Mouse (Mus musculus) layer of hippocampus, postnatal 25 days (tissue): ENCODE data around the gene Ghrl. TPM values are rescaled to one million over a fixed set of nuclear protein-coding genes. Genes with fewer than 3 reads are reported as not detected.
"Not testable (repeated sequence)": the region's sequence is repeated elsewhere in the genome, so short reads cannot be mapped to it uniquely, and the experiment has no call there.

Experiments used
- DNase-seq, 2 experiments: peaks; one replicate each; pipeline ENCODE4 v3.0.0; 2022; ENCODE audit warnings: mixed read lengths in 2 of 2, low spot score in 1 of 2; ENCODE audit errors: extremely low spot score in 1 of 2
- microRNA-seq, 2 experiments: library from miRNA; unstranded; fragments of <30 nt; microRNA quantifications; one replicate each; pipeline ENCODE4 v1.2.0; 2021
- total RNA-seq, 2 experiments: library from RNA; stranded (reverse); gene quantifications; 2 replicates each; pipeline ENCODE4 v1.2.3; 2021

Gene Ghrl
- total RNA-seq, 2 experiments from 2014 or later = 0.57 TPM; not detected in 1

DNA sequence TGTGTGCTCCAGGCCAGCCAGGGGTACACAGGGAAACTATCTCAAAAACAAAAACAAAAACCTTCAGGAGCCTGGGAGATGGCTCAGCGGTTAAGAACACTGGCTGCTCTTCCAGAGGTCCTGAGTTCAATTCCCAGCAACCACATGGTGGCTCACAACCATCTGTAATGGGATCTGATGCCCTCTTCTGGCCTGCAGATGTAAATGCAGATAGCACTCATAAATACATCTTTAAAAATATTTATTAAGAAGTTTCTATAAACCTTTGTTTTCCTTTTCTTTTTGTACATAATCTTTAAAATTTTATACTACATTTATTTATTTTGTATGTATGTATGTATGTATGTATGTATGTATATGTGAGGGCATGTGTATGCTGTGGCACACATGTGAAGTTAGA, 47.7 kb downstream of the Ghrl start:
- not testable (repeated sequence) for DNase-seq

- no peak for DNase-seq
Measured at GRCm38 (mm10) chr6:113669821-113670220, 49.9 kb downstream of the Ghrl start.

DNA sequence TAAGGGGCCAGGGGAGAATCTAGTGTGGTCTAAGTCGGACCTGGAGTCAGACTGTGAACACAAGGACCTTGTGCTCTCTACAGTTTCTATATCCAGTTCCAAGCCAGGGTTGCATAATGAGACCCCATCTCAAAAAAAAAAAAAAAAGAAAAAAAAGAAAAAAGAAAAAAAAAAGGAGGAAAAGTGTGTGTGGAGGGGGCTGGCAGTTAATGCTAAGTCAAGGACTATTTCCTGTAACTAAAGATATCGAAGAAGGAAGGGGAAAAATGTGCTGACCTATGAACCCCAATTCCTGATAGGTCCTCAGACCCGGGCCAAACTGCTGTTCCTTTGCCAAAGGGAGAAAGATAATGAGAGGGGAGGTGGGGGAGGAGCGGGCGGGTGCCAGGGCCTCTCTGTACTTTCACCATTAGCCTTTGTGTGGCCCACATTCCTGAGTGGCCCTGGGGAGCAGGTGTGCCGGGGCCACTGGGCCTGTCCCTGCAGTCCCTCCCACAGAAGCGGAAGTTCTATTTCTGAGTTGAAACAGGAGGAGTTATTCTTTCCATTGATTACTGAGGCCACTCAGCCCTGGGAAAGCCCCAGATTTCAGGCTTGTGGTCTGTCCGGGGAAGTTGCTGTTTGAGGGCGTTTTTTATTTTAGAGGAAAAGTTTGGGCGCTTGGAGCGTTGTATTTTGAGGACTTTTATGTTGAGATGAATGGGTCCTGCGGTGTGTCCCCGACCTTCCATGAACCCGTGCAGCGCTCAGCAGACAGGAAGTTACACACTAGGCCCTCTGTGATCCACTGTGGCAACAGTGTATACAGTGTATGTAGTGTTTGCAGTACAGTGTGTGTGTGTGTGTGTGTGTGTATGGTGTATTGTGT, 51.2 kb downstream of the Ghrl start:
- no peak for DNase-seq

- no peak for DNase-seq
Measured at GRCm38 (mm10) chr6:113667611-113668122, 52.0 kb downstream of the Ghrl start.

Small RNA genes within 50 kb of the gene (microRNA-seq; reads per million reads assigned to microRNA genes)
- gene Mir7042 = 0.18 to 0.40 reads per million in 2 experiments

Other genes with a start within 250 kb of the Ghrl start
- 1 to 10 TPM; 6.0 to 6.3 TPM for gene Il17rc, start 248.5 kb downstream of the Ghrl start, total RNA-seq
- gene Creld1, start 236.6 kb downstream of the Ghrl start, total RNA-seq = 100 to 1,000 TPM; 104 to 117 TPM
- 10 to 100 TPM; 54.7 to 57.0 TPM for gene Prrt3, start 217.9 kb downstream of the Ghrl start, total RNA-seq
- 10 to 100 TPM; 76.8 to 85.4 TPM for gene Emc3, start 188.2 kb downstream of the Ghrl start, total RNA-seq
- gene Fancd2, start 188.2 kb downstream of the Ghrl start, total RNA-seq = 1 to 10 TPM; 1.4 to 2.3 TPM
- gene Fancd2os, start 119.2 kb downstream of the Ghrl start, total RNA-seq = under 1 TPM; 0.20 to 0.80 TPM
- 100 to 1,000 TPM; 228 to 246 TPM for gene Brk1, start 115.1 kb downstream of the Ghrl start, total RNA-seq
- gene Vhl, start 95.9 kb downstream of the Ghrl start, total RNA-seq = 10 to 100 TPM; 47.3 to 52.3 TPM
- 10 to 100 TPM; 16.9 to 21.9 TPM for gene Irak2, start 81.4 kb downstream of the Ghrl start, total RNA-seq
- gene Tatdn2, start 22.8 kb downstream of the Ghrl start, total RNA-seq = 10 to 100 TPM; 56.2 to 59.4 TPM
- 10 to 100 TPM; 73.9 to 78.5 TPM for gene Sec13, start 20.9 kb upstream of the Ghrl start, total RNA-seq